Mouse (Mus musculus): Measurements from ENCODE around the gene Zhx3.

- TF ChIP-seq CTCF (IDR thresholded peaks at IDR 0.05; ENCODE audit: extremely low read depth, insufficient read depth, low read length) (no peak), POLR2A (IDR thresholded peaks at IDR 0.05; ENCODE audit: extremely low read depth, insufficient read depth, low read length) (no peak)
These were observed 62.4 kb downstream of the Zhx3 start for GRCm38 (mm10) chr2:160810376-160810775.
